Mouse (Mus musculus) heart, adult 2 months (tissue): ENCODE results near the gene Abcf2.

Experiments used
- CTCF ChIP-seq: fragments of 200-600 bp; IDR thresholded peaks from 2 replicates; pipeline ENCODE4 v1.8.1; 2022; ENCODE audit warnings: antibody characterized with exemption, mild to moderate bottlenecking, moderate library complexity
- POLR2A ChIP-seq: fragments of 200-500 bp; IDR thresholded peaks from 2 replicates; pipeline ENCODE4 v1.6.1; 2011; ENCODE audit warnings: mild to moderate bottlenecking, low read depth, low read length, control low read depth; ENCODE audit not compliant: insufficient read depth

- TF ChIP-seq CTCF (no peak), POLR2A (no peak)
Measured at GRCm38 (mm10) chr5:24592471-24593160, 15.3 kb upstream of the Abcf2 start.
